Mouse (Mus musculus) liver, embryonic 14.5 days (tissue): ENCODE data around the gene Gucd1.

ENCODE experiments used
- CTCF ChIP-seq: IDR thresholded peaks from 2 replicates; pipeline ENCODE4 v1.5.1; 2016; ENCODE audit warnings: antibody characterized with exemption, low read depth, control low read depth
- EP300 ChIP-seq: IDR thresholded peaks from 2 replicates; pipeline ENCODE4 v1.6.1; 2016; ENCODE audit warnings: antibody characterized with exemption, low read depth

DNA sequence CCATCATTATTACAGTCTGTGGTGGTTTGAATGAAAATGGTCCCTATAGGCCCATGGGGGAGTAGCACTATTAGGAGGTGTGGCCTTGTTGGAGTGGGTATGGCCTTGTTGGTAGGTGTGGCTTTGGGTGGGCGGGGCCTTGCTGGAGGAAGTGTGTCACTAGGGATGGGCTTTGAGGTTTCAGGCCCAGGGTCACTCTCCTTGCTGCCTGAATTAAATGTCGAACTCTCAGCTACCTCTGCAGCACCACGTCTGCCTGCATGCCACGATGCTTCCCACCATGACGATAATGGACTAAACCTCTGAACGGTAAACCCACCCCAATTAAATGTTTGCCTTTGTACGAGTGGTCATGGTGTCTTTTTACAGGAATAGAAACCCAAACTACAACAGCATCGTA, 123.0 kb downstream of the Gucd1 start:
- TF ChIP-seq CTCF (no peak), EP300 (no peak)
